Mouse (Mus musculus): ENCODE measurements around the gene Zbtb43. TPM values are rescaled to one million over a fixed set of nuclear protein-coding genes. Genes with fewer than 3 reads are reported as not detected.

Zbtb43 gene
- polyA plus RNA-seq, 1 experiment from 2014 or later, result 21.8 TPM

- H3K4me3 ChIP-seq, result no peak overlapping the region
- peaks cover 16% of the 10 kb centered on the region for H3K27me3 ChIP-seq
- no peaks in the 10 kb centered on the region for H3K9me3 ChIP-seq
- peak overlapping the region; percentile 13; the same call in 1 of the 2 replicates for H3K4me2 ChIP-seq (replicated peaks)
- WGBS, result 5% methylated on average over 8 of the region's 8 CpGs
- no peaks in the 10 kb centered on the region for H3K36me3 ChIP-seq
- ATAC-seq (ENCODE audit: insufficient number of reproducible peaks, insufficient read depth, low FRiP score, low TSS enrichment), result no peak
- no peak overlapping the region for H3K27ac ChIP-seq
- H3K9ac ChIP-seq, result no peak overlapping the region
- H3K4me1 ChIP-seq, result peaks cover 29% of the 10 kb centered on the region
Observed at GRCm38 (mm10) chr2:33439471-33439881, 28.9 kb downstream of the Zbtb43 start.

- Histone ChIP-seq H3K9ac (no peak overlapping the region), H3K36me3 (no peaks in the 10 kb centered on the region), H3K4me1 (peaks cover 29% of the 10 kb centered on the region), H3K9me3 (no peaks in the 10 kb centered on the region), H3K27me3 (peaks cover 16% of the 10 kb centered on the region), H3K4me3 (no peak overlapping the region), H3K4me2 (replicated peaks) (no peak overlapping the region), H3K27ac (no peak overlapping the region)
- no peak for ATAC-seq (ENCODE audit: insufficient number of reproducible peaks, insufficient read depth, low FRiP score, low TSS enrichment)
- WGBS, result 18% methylated on average over 2 of the region's 2 CpGs
Observed at GRCm38 (mm10) chr2:33438377-33438776, 30.0 kb downstream of the Zbtb43 start.

- Histone ChIP-seq H3K27me3 (peaks cover 16% of the 10 kb centered on the region), H3K4me2 (replicated peaks) (no peak overlapping the region), H3K36me3 (no peaks in the 10 kb centered on the region), H3K4me1 (peaks cover 29% of the 10 kb centered on the region), H3K9me3 (no peaks in the 10 kb centered on the region), H3K27ac (no peak overlapping the region), H3K9ac (no peak overlapping the region), H3K4me3 (no peak overlapping the region)
- ATAC-seq (ENCODE audit: insufficient number of reproducible peaks, insufficient read depth, low FRiP score, low TSS enrichment), result no peak
- 21% methylated on average over 11 of the region's 11 CpGs for WGBS
Observed at GRCm38 (mm10) chr2:33437184-33437583, 31.2 kb downstream of the Zbtb43 start.

GRCm38 (mm10) chr2:33436035-33436580, 32.3 kb downstream of the Zbtb43 start:
- Histone ChIP-seq H3K27me3 (peaks cover 16% of the 10 kb centered on the region), H3K9me3 (no peaks in the 10 kb centered on the region), H3K4me2 (replicated peaks) (peak overlapping the region; percentile 48), H3K27ac (0 out of 2 replicates have a peak overlapping the region, but pooled peaks have one; percentile 17), H3K9ac (peak overlapping the region; percentile 4; the same call in 1 of the 2 replicates), H3K4me1 (peaks cover 29% of the 10 kb centered on the region), H3K36me3 (no peaks in the 10 kb centered on the region), H3K4me3 (peak overlapping the region; percentile 16)
- ATAC-seq (ENCODE audit: insufficient number of reproducible peaks, insufficient read depth, low FRiP score, low TSS enrichment), result no peak
- 2% methylated on average over 16 of the region's 16 CpGs for WGBS

GRCm38 (mm10) chr2:33435036-33435650, 33.2 kb downstream of the Zbtb43 start:
- H3K27ac ChIP-seq, result no peak overlapping the region
- H3K4me3 ChIP-seq, result no peak overlapping the region
- no peak overlapping the region for H3K9ac ChIP-seq
- H3K36me3 ChIP-seq, result no peaks in the 10 kb centered on the region
- H3K27me3 ChIP-seq, result peaks cover 16% of the 10 kb centered on the region
- WGBS, result 43% methylated on average over 8 of the region's 8 CpGs
- peaks cover 28% of the 10 kb centered on the region for H3K4me1 ChIP-seq
- ATAC-seq (ENCODE audit: insufficient number of reproducible peaks, insufficient read depth, low FRiP score, low TSS enrichment), result no peak
- H3K9me3 ChIP-seq, result no peaks in the 10 kb centered on the region
- H3K4me2 ChIP-seq (replicated peaks), result no peak overlapping the region

- no peak overlapping the region for H3K9ac ChIP-seq
- peaks cover 7% of the 10 kb centered on the region; the same call in 1 of the 2 replicates for H3K27me3 ChIP-seq
- no peak overlapping the region for H3K4me2 ChIP-seq (replicated peaks)
- H3K4me1 ChIP-seq, result peaks cover 31% of the 10 kb centered on the region
- ATAC-seq (ENCODE audit: insufficient number of reproducible peaks, insufficient read depth, low FRiP score, low TSS enrichment), result no peak
- no peaks in the 10 kb centered on the region for H3K36me3 ChIP-seq
- no peak overlapping the region for H3K4me3 ChIP-seq
- H3K27ac ChIP-seq, result no peak overlapping the region
- H3K9me3 ChIP-seq, result no peaks in the 10 kb centered on the region
- 69% methylated on average over 5 of the region's 5 CpGs for WGBS
Observed at GRCm38 (mm10) chr2:33432877-33433276, 35.5 kb downstream of the Zbtb43 start.

- under 1% methylated on average over 91 of the region's 102 CpGs for WGBS
- Histone ChIP-seq H3K36me3 (peaks cover 7% of the 10 kb centered on the region; the same call in 1 of the 2 replicates), H3K4me3 (peak within 1 kb of the TSS; percentile 96), H3K9ac (peak within 1 kb of the TSS; percentile 98), H3K9me3 (no peaks in the 10 kb centered on the region), H3K4me2 (replicated peaks) (peak within 1 kb of the TSS; percentile 79), H3K27me3 (no peaks in the 10 kb centered on the region; the same call in 1 of the 2 replicates), H3K4me1 (peaks cover 25% of the 10 kb centered on the region), H3K27ac (peak within 1 kb of the TSS; percentile 61)
- peak; percentile 63 for ATAC-seq (ENCODE audit: insufficient number of reproducible peaks, insufficient read depth, low FRiP score, low TSS enrichment)
Observed at GRCm38 (mm10) chr2:33430771-33431699, 37.3 kb downstream of the Zbtb43 start, which contains the start of gene Zbtb34. Gene Zbtb34 (minus strand): TSS chr2:33431324.

- Histone ChIP-seq H3K9me3 (no peaks in the 10 kb centered on the region), H3K27ac (peak overlapping the region; percentile 52), H3K4me3 (peak overlapping the region; percentile 96), H3K4me2 (replicated peaks) (peak overlapping the region; percentile 79), H3K4me1 (peaks cover 17% of the 10 kb centered on the region), H3K36me3 (peaks cover 10% of the 10 kb centered on the region; the same call in 1 of the 2 replicates), H3K27me3 (no peaks in the 10 kb centered on the region; the same call in 1 of the 2 replicates), H3K9ac (peak overlapping the region; percentile 98)
- WGBS, result 8% methylated on average over 13 of the region's 13 CpGs
- ATAC-seq (ENCODE audit: insufficient number of reproducible peaks, insufficient read depth, low FRiP score, low TSS enrichment), result no peak
Observed at GRCm38 (mm10) chr2:33430081-33430770, 38.1 kb downstream of the Zbtb43 start.

- Histone ChIP-seq H3K4me2 (replicated peaks) (peak overlapping the region; percentile 79), H3K4me1 (peaks cover 17% of the 10 kb centered on the region), H3K4me3 (peak overlapping the region; percentile 96), H3K9ac (peak overlapping the region; percentile 34; the same call in 1 of the 2 replicates), H3K27me3 (no peaks in the 10 kb centered on the region), H3K36me3 (peaks cover 16% of the 10 kb centered on the region), H3K9me3 (no peaks in the 10 kb centered on the region), H3K27ac (no peak overlapping the region)
- 38% methylated on average over 6 of the region's 6 CpGs for WGBS
- no peak for ATAC-seq (ENCODE audit: insufficient number of reproducible peaks, insufficient read depth, low FRiP score, low TSS enrichment)
Observed at GRCm38 (mm10) chr2:33429339-33429738, 39.0 kb downstream of the Zbtb43 start.

- H3K27me3 ChIP-seq, result no peaks in the 10 kb centered on the region
- WGBS, result 64% methylated on average over 10 of the region's 10 CpGs
- peaks cover 17% of the 10 kb centered on the region for H3K4me1 ChIP-seq
- H3K4me2 ChIP-seq (replicated peaks), result no peak overlapping the region
- no peak overlapping the region for H3K9ac ChIP-seq
- ATAC-seq (ENCODE audit: insufficient number of reproducible peaks, insufficient read depth, low FRiP score, low TSS enrichment), result no peak
- no peak overlapping the region for H3K27ac ChIP-seq
- no peaks in the 10 kb centered on the region for H3K9me3 ChIP-seq
- H3K36me3 ChIP-seq, result peaks cover 27% of the 10 kb centered on the region
- no peak overlapping the region for H3K4me3 ChIP-seq
Observed at GRCm38 (mm10) chr2:33426640-33427398, 41.5 kb downstream of the Zbtb43 start.
